Mouse (Mus musculus): ENCODE results near the gene Trpm5. TPM values are rescaled to one million over a fixed set of nuclear protein-coding genes. Genes with fewer than 3 reads are reported as not detected.

The Trpm5 gene
- total and polyA plus RNA-seq, 2 experiments from 2014 or later, result 1.3 to 1.6 TPM

GRCm38 (mm10) chr7:143057023-143057422 lies 37.4 kb downstream of the Trpm5 start:
- Histone ChIP-seq H3K4me3 (ENCODE audit: low read depth, low read length) (no peak overlapping the region), H3K9ac (replicated peaks; ENCODE audit: low read length, poor library complexity, severe bottlenecking) (no peak overlapping the region), H3K27ac (ENCODE audit: low read depth, low read length) (no peak overlapping the region), H3K27me3 (ENCODE audit: insufficient read depth, low read length) (no peaks in the 10 kb centered on the region), H3K9me3 (ENCODE audit: low read length) (no peaks in the 10 kb centered on the region), H3K36me3 (ENCODE audit: insufficient read depth, low read length) (no peaks in the 10 kb centered on the region; the same call in 1 of the 2 replicates), H3K4me1 (ENCODE audit: insufficient read depth, low read length) (peaks cover 24% of the 10 kb centered on the region), H3K4me2 (ENCODE audit: low read depth, low read length, poor library complexity, severe bottlenecking) (no peak overlapping the region)
- ATAC-seq (ENCODE audit: low FRiP score) (no peak), DNase-seq (ENCODE audit: low spot score) (no peak)
- 84% methylated on average over 5 of the region's 5 CpGs for WGBS
- no peak for TF ChIP-seq CTCF (IDR thresholded peaks at IDR 0.05)

- ATAC-seq (ENCODE audit: low FRiP score) (no peak; the same call in 1 of the 2 replicates), DNase-seq (ENCODE audit: low spot score) (peak; percentile 53)
- 72% methylated on average over 11 of the region's 11 CpGs for WGBS
- peak overlapping the region; percentile 82 for H3K4me2 ChIP-seq (ENCODE audit: low read depth, low read length, poor library complexity, severe bottlenecking)
- no peaks in the 10 kb centered on the region for H3K27me3 ChIP-seq (ENCODE audit: insufficient read depth, low read length)
- H3K4me3 ChIP-seq (ENCODE audit: low read depth, low read length), result peak overlapping the region; percentile 91; the same call in 1 of the 2 replicates
- peaks cover 30% of the 10 kb centered on the region for H3K4me1 ChIP-seq (ENCODE audit: insufficient read depth, low read length)
- H3K9me3 ChIP-seq (ENCODE audit: low read length), result no peaks in the 10 kb centered on the region
- no peak for TF ChIP-seq CTCF (IDR thresholded peaks at IDR 0.05)
- H3K36me3 ChIP-seq (ENCODE audit: insufficient read depth, low read length), result no peaks in the 10 kb centered on the region
- H3K27ac ChIP-seq (ENCODE audit: low read depth, low read length), result peak overlapping the region; percentile 8; the same call in 1 of the 2 replicates
- H3K9ac ChIP-seq (replicated peaks; ENCODE audit: low read length, poor library complexity, severe bottlenecking), result peak overlapping the region; percentile 20; the same call in 1 of the 2 replicates
Measured at GRCm38 (mm10) chr7:143055499-143056186, 38.8 kb downstream of the Trpm5 start.

GRCm38 (mm10) chr7:143055001-143055400 lies 39.4 kb downstream of the Trpm5 start:
- WGBS, result 80% methylated on average over 3 of the region's 3 CpGs
- no peak for ATAC-seq (ENCODE audit: low FRiP score)
- Histone ChIP-seq H3K36me3 (ENCODE audit: insufficient read depth, low read length) (no peaks in the 10 kb centered on the region), H3K9ac (replicated peaks; ENCODE audit: low read length, poor library complexity, severe bottlenecking) (peak overlapping the region; percentile 20), H3K4me3 (ENCODE audit: low read depth, low read length) (peak overlapping the region; percentile 91; the same call in 1 of the 2 replicates), H3K27ac (ENCODE audit: low read depth, low read length) (peak overlapping the region; percentile 8; the same call in 1 of the 2 replicates), H3K9me3 (ENCODE audit: low read length) (no peaks in the 10 kb centered on the region), H3K4me1 (ENCODE audit: insufficient read depth, low read length) (peaks cover 30% of the 10 kb centered on the region), H3K27me3 (ENCODE audit: insufficient read depth, low read length) (no peaks in the 10 kb centered on the region), H3K4me2 (ENCODE audit: low read depth, low read length, poor library complexity, severe bottlenecking) (peak overlapping the region; percentile 82)
- no peak for TF ChIP-seq CTCF (IDR thresholded peaks at IDR 0.05)
- DNase-seq (ENCODE audit: low spot score), result no peak

DNA sequence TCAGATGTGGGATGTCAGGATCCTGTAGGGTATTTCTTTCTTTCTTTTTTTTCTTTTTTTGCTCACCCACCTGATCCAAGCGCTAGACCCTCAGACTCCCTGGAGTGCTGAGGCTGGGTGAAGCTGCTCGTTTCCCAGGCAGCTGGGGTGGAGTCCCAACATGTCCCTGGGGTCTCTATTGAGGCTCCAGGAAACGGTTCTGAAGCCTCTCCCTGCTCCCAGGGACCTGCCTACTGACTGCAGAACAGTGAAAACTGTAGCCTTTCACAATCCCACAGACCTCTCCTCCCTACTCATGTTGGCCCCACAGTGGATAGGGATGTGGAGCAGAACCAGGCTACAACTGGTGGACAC lies 39.9 kb downstream of the Trpm5 start:
- ATAC-seq (ENCODE audit: low FRiP score) (no peak), DNase-seq (ENCODE audit: low spot score) (no peak)
- Histone ChIP-seq H3K4me1 (ENCODE audit: insufficient read depth, low read length) (peaks cover 30% of the 10 kb centered on the region), H3K27me3 (ENCODE audit: insufficient read depth, low read length) (no peaks in the 10 kb centered on the region), H3K4me3 (ENCODE audit: low read depth, low read length) (peak overlapping the region; percentile 91), H3K9ac (replicated peaks; ENCODE audit: low read length, poor library complexity, severe bottlenecking) (peak overlapping the region; percentile 20), H3K36me3 (ENCODE audit: insufficient read depth, low read length) (no peaks in the 10 kb centered on the region), H3K27ac (ENCODE audit: low read depth, low read length) (peak overlapping the region; percentile 8; the same call in 1 of the 2 replicates), H3K9me3 (ENCODE audit: low read length) (no peaks in the 10 kb centered on the region), H3K4me2 (ENCODE audit: low read depth, low read length, poor library complexity, severe bottlenecking) (peak overlapping the region; percentile 82)
- 32% methylated on average over 3 of the region's 3 CpGs for WGBS
- TF ChIP-seq CTCF (IDR thresholded peaks at IDR 0.05), result no peak

DNA sequence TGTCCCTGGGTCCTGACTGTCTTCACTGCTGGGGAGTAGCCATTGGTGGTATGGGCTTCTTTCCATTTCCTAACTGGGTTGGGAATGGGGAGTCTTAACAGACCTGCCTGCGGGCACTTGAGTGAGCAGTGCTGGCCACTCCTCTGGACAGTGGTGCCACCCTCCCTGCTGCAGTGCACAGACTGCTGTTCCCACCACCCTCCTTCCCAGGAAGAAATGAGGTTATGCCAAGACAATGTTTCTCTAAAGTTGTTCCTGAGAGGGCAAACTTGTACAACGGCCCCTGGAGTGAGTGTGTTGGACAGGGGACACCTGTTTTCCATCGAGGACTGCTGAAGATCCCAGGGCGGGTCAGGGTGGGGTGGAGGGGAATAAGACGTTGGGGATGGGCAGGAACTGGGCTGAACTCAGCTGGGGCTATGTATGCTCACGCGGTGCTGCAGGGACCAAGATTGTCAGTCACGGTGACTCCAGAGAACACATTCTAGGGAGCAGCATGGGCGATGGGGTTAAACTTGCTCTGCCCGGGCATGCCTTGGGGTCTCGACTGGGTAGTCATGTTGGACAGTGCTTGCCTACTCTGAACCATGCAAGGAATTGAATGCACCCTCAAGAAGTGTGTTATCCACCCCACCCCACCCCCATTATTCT lies 40.4 kb downstream of the Trpm5 start:
- TF ChIP-seq CTCF (IDR thresholded peaks at IDR 0.05), result no peak
- Histone ChIP-seq H3K27ac (ENCODE audit: low read depth, low read length) (peak overlapping the region; percentile 88), H3K4me1 (ENCODE audit: insufficient read depth, low read length) (peaks cover 30% of the 10 kb centered on the region), H3K9me3 (ENCODE audit: low read length) (no peaks in the 10 kb centered on the region), H3K36me3 (ENCODE audit: insufficient read depth, low read length) (no peaks in the 10 kb centered on the region), H3K9ac (replicated peaks; ENCODE audit: low read length, poor library complexity, severe bottlenecking) (peak overlapping the region; percentile 98), H3K27me3 (ENCODE audit: insufficient read depth, low read length) (no peaks in the 10 kb centered on the region), H3K4me3 (ENCODE audit: low read depth, low read length) (peak overlapping the region; percentile 91), H3K4me2 (ENCODE audit: low read depth, low read length, poor library complexity, severe bottlenecking) (peak overlapping the region; percentile 82)
- ATAC-seq (ENCODE audit: low FRiP score) (no peak), DNase-seq (ENCODE audit: low spot score) (no peak)
- 50% methylated on average over 11 of the region's 11 CpGs for WGBS
